Mouse (Mus musculus): ENCODE results near the gene Gm7030.
"Not testable (repeated sequence)": the region's sequence is repeated elsewhere in the genome, so short reads cannot be mapped to it uniquely, and the experiment has no call there.

DNA sequence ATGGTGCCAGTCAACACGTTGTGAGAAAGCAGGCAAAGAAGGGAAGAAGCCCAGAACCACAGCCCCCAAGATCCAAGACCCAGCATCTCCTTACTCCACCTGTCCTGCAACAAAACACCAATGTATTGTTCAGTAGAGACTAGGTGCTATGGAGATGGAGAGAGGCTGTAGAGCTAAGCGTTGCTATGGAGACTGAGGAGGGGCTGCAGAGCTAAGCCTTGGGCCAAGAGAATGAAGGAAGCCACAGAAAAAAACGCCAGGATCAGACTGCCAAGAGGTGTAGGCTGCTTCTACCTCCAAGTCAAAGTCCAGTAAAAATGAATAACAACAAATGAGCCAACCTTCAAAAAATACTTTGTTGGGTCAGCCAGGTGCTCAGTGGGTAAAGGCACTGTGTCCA lies 12.7 kb downstream of the Gm7030 start:
- TF ChIP-seq CTCF, EP300 (IDR thresholded peaks at IDR 0.05): not testable (repeated sequence)

Measured in lung, postnatal 0 days (tissue).